Mouse (Mus musculus) brain, embryonic 14.5 days (tissue): ENCODE measurements around the gene Luc7l3.

Experiments
- CTCF ChIP-seq: fragments of 200-500 bp; IDR thresholded peaks from 2 replicates; pipeline ENCODE4 v1.5.1; 2012; ENCODE audit warnings: inconsistent platforms, mild to moderate bottlenecking, moderate library complexity, borderline replicate concordance; ENCODE audit not compliant: insufficient read depth, insufficient read length; ENCODE audit errors: extremely low read depth
- POLR2A ChIP-seq: fragments of 200-500 bp; IDR thresholded peaks from 2 replicates; pipeline ENCODE4 v1.6.1; 2012; ENCODE audit warnings: mild to moderate bottlenecking, inconsistent platforms, borderline replicate concordance; ENCODE audit not compliant: poor library complexity, insufficient read depth, insufficient read length, severe bottlenecking; ENCODE audit errors: extremely low read depth

DNA sequence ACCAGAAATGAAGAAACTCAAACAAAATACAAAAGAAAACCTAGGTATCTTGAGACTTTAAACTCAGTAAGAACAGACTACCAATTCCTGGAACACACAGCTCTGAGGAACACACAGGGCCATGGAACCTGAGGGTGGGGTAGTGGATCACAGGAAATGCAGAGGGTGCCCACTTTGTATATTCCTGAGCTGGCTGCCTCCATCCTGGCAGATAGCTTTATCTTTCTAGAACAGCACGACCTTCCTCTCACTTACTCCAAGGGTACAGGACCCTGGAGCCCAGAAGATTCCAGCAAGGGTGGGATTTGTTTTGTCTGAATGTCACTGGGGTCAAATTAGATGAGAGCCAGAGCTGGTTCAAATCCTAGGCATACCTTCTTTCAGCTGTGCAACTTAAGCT is 28.5 kb upstream of the Luc7l3 start:
- no peak for TF ChIP-seq CTCF
- TF ChIP-seq POLR2A, result no peak
